Mouse (Mus musculus) olfactory bulb, adult 2 months (tissue): ENCODE measurements around the gene Eif2ak4. TPM values are rescaled to one million over a fixed set of nuclear protein-coding genes. Genes with fewer than 3 reads are reported as not detected.
A peak's percentile ranks its signal among the peaks of the same experiment; 100 is the strongest.

Experiments
- H3K27ac ChIP-seq: fragments of 200-500 bp; 2 replicates; pipeline ENCODE4 v1.5.1; 2012; ENCODE audit warnings: low read depth, low read length; ENCODE audit not compliant: insufficient read depth
- H3K4me1 ChIP-seq: fragments of 200-500 bp; 2 replicates; pipeline ENCODE4 v1.6.1; 2012; ENCODE audit warnings: low read length; ENCODE audit not compliant: control insufficient read depth, insufficient read depth
- H3K4me3 ChIP-seq: fragments of 200-500 bp; 2 replicates; pipeline ENCODE4 v1.5.1; 2012; ENCODE audit warnings: mild to moderate bottlenecking, low read depth, low read length, moderate library complexity; ENCODE audit not compliant: insufficient read depth
- CTCF ChIP-seq: fragments of 200-500 bp; IDR thresholded peaks from 2 replicates; pipeline ENCODE4 v1.5.1; 2012; ENCODE audit warnings: low read depth, mild to moderate bottlenecking, low read length, moderate library complexity; ENCODE audit not compliant: insufficient read depth
- POLR2A ChIP-seq: fragments of 200-500 bp; IDR thresholded peaks from 2 replicates; pipeline ENCODE4 v1.6.1; 2012; ENCODE audit warnings: mild to moderate bottlenecking, low read depth, low read length, moderate library complexity; ENCODE audit not compliant: insufficient read depth
- WGBS: fragments of 180-500 bp; shearing (Covaris S2); methylation state at CpG from one replicate; pipeline ENCODE4 v1.1.7; 2018; 5-methylcytosine and 5-hydroxymethylcytosine counted together
- polyA plus RNA-seq: library from polyadenylated mRNA; stranded (reverse); fragments of >200 nt; gene quantifications from 2 replicates; pipeline ENCODE4 v1.2.4, GENCODE M21; 2012; ENCODE audit warnings: low replicate concordance; ENCODE audit not compliant: missing spikeins, insufficient read depth, insufficient read length

Eif2ak4 gene
- not detected in 2 replicates for polyA plus RNA-seq

- under 1% methylated on average over 61 of the region's 61 CpGs for WGBS
- TF ChIP-seq POLR2A: peak; percentile 68
- no peak for TF ChIP-seq CTCF
- Histone ChIP-seq H3K4me3 (peak within 1 kb of the TSS; percentile 89), H3K27ac (peak within 1 kb of the TSS; percentile 69), H3K4me1 (0 out of 2 replicates have a peak, but pooled peaks cover 3% of the 10 kb centered on the region)
These were observed at the start of gene Eif2ak4 for GRCm38 (mm10) chr2:118388341-118389335. Gene Eif2ak4 (plus strand): TSS chr2:118388618.

- WGBS: 77% methylated on average over 7 of the region's 7 CpGs
- H3K4me1 ChIP-seq: no peaks in the 10 kb centered on the region
- no peak for TF ChIP-seq POLR2A
- TF ChIP-seq CTCF: no peak
- no peak overlapping the region for H3K4me3 ChIP-seq
- no peak overlapping the region for H3K27ac ChIP-seq
These were observed 47.1 kb upstream of the Eif2ak4 start for GRCm38 (mm10) chr2:118341295-118341694.

- Histone ChIP-seq H3K27ac (no peak overlapping the region), H3K4me1 (no peaks in the 10 kb centered on the region), H3K4me3 (no peak overlapping the region)
- TF ChIP-seq CTCF: no peak
- TF ChIP-seq POLR2A: no peak
- 86% methylated on average over 3 of the region's 3 CpGs for WGBS
These were observed 44.5 kb upstream of the Eif2ak4 start for GRCm38 (mm10) chr2:118343897-118344296.

- Histone ChIP-seq H3K27ac (no peak overlapping the region), H3K4me1 (no peaks in the 10 kb centered on the region), H3K4me3 (no peak overlapping the region)
- 79% methylated on average over 1 of the region's 1 CpGs for WGBS
- TF ChIP-seq CTCF (no peak), POLR2A (no peak)
These were observed 42.9 kb upstream of the Eif2ak4 start for GRCm38 (mm10) chr2:118345535-118345934.

GRCm38 (mm10) chr2:118353498-118353897 lies 34.9 kb upstream of the Eif2ak4 start:
- no peak overlapping the region for H3K27ac ChIP-seq
- no peak for TF ChIP-seq POLR2A
- TF ChIP-seq CTCF: no peak
- H3K4me3 ChIP-seq: no peak overlapping the region
- 55% methylated on average over 4 of the region's 4 CpGs for WGBS
- no peaks in the 10 kb centered on the region for H3K4me1 ChIP-seq

GRCm38 (mm10) chr2:118353916-118354403 lies 34.5 kb upstream of the Eif2ak4 start:
- Histone ChIP-seq H3K27ac (no peak overlapping the region), H3K4me3 (no peak overlapping the region), H3K4me1 (no peaks in the 10 kb centered on the region)
- TF ChIP-seq CTCF (no peak), POLR2A (no peak)
- WGBS: 80% methylated on average over 4 of the region's 4 CpGs

GRCm38 (mm10) chr2:118355138-118355719 lies 33.2 kb upstream of the Eif2ak4 start:
- TF ChIP-seq POLR2A (no peak), CTCF (no peak)
- no peaks in the 10 kb centered on the region for H3K4me1 ChIP-seq
- H3K27ac ChIP-seq: no peak overlapping the region
- 82% methylated on average over 6 of the region's 6 CpGs for WGBS
- H3K4me3 ChIP-seq: no peak overlapping the region

- Histone ChIP-seq H3K27ac (no peak overlapping the region), H3K4me3 (no peak overlapping the region), H3K4me1 (peaks cover 15% of the 10 kb centered on the region)
- TF ChIP-seq POLR2A: no peak
- no peak for TF ChIP-seq CTCF
- WGBS: 35% methylated on average over 1 of the region's 1 CpGs
These were observed 16.6 kb upstream of the Eif2ak4 start for GRCm38 (mm10) chr2:118371841-118372240.

- Histone ChIP-seq H3K27ac (peak overlapping the region; percentile 79; the same call in 1 of the 2 replicates), H3K4me1 (peaks cover 15% of the 10 kb centered on the region), H3K4me3 (peak overlapping the region; percentile 58)
- TF ChIP-seq POLR2A (no peak), CTCF (no peak)
- WGBS: 9% methylated on average over 11 of the region's 11 CpGs
These were observed 15.9 kb upstream of the Eif2ak4 start for GRCm38 (mm10) chr2:118372561-118372900.
